Mouse (Mus musculus) hindbrain, embryonic 14.5 days (tissue): ENCODE data around the gene 6430571L13Rik. TPM values are rescaled to one million over a fixed set of nuclear protein-coding genes. Genes with fewer than 3 reads are reported as not detected.
"Not testable (repeated sequence)": the region's sequence is repeated elsewhere in the genome, so short reads cannot be mapped to it uniquely, and the experiment has no call there.

ENCODE experiments used
- ATAC-seq: fragments of 200-750 bp; cut with Nextera tagmentation; 2 replicates; pipeline ENCODE4 v1.8.0; 2017; ENCODE audit warnings: moderate number of reproducible peaks, mild to moderate bottlenecking, moderate TSS enrichment, moderate library complexity; ENCODE audit not compliant: low FRiP score
- DNase-seq: peaks from one replicate; pipeline ENCODE4 v3.0.0-alpha.2; 2015; ENCODE audit warnings: low spot score
- H3K27ac ChIP-seq: fragments of 300-500 bp; sonication (generic); 2 replicates; pipeline ENCODE4 v1.5.1; 2014; ENCODE audit warnings: mild to moderate bottlenecking, moderate library complexity
- H3K27me3 ChIP-seq: fragments of 300-500 bp; sonication (generic); 2 replicates; pipeline ENCODE4 v1.6.1; 2014; ENCODE audit warnings: mild to moderate bottlenecking, low read length, mixed read lengths; ENCODE audit not compliant: control insufficient read depth, insufficient read depth
- H3K36me3 ChIP-seq: fragments of 300-500 bp; sonication (generic); replicated peaks from 2 replicates; pipeline ENCODE4 v1.6.1; 2014; ENCODE audit not compliant: control insufficient read depth, insufficient read depth
- H3K4me1 ChIP-seq: fragments of 300-500 bp; sonication (generic); replicated peaks from 2 replicates; pipeline ENCODE4 v1.6.1; 2014; ENCODE audit warnings: antibody characterized with exemption, low read length, mixed read lengths; ENCODE audit not compliant: control insufficient read depth, insufficient read depth
- H3K4me2 ChIP-seq: fragments of 300-500 bp; sonication (generic); replicated peaks from 2 replicates; pipeline ENCODE4 v1.6.1; 2014; ENCODE audit warnings: mild to moderate bottlenecking, moderate library complexity
- H3K4me3 ChIP-seq: fragments of 300-500 bp; sonication (generic); replicated peaks from 2 replicates; pipeline ENCODE4 v1.5.1; 2014; ENCODE audit warnings: mild to moderate bottlenecking, low read length
- H3K9ac ChIP-seq: fragments of 300-500 bp; sonication (generic); 2 replicates; pipeline ENCODE4 v1.6.1; 2014
- H3K9me3 ChIP-seq: fragments of 300-500 bp; sonication (generic); 2 replicates; pipeline ENCODE4 v1.6.1; 2016; ENCODE audit warnings: low read length; ENCODE audit not compliant: control insufficient read depth
- WGBS: fragments of 180-500 bp; shearing (Covaris S2); extraction: QIAGEN DNeasy Blood & Tissue Kit; methylation state at CpG from one replicate; pipeline ENCODE4 v1.1.7; 2014; 5-methylcytosine and 5-hydroxymethylcytosine counted together
- polyA plus RNA-seq: library from polyadenylated mRNA; unstranded; fragments of >200 nt; fragmentation: Nextera tagmentation; extraction: Ambion mirVana; gene quantifications from 2 replicates; pipeline ENCODE4 v1.2.1, GENCODE M21; 2014

6430571L13Rik gene
- polyA plus RNA-seq, 1 experiment from 2014 or later = 5.4 TPM

- Histone ChIP-seq H3K9ac (no peak overlapping the region), H3K9me3 (no peaks in the 10 kb centered on the region), H3K27ac (no peak overlapping the region), H3K36me3 (peaks cover 12% of the 10 kb centered on the region), H3K4me1 (no peaks in the 10 kb centered on the region), H3K27me3 (no peaks in the 10 kb centered on the region), H3K4me2 (no peak overlapping the region), H3K4me3 (no peak overlapping the region)
- WGBS = 94% methylated on average over 3 of the region's 3 CpGs
- ATAC-seq = no peak
- no peak for DNase-seq
These were observed 36.0 kb upstream of the 6430571L13Rik start for GRCm38 (mm10) chr9:107304383-107304782.

DNA sequence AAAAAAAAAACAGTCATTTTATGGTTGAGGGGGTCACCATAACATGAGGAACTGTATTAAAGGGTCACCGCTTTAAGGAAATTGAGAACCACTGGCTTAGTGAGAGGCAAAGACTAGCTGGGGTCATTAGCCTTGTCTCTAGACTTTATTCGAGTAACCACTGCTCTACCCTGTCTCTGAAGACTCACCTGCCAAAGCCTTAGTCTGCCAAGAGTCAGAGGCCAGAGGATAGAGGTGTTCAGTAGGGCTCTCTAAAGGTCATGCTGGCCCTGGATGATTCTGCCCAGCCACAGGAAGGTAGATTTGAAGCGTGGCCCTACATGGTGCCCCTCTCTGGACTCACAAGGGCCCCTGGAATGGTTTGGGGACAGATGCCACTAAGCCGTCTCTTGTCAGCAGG, 35.4 kb upstream of the 6430571L13Rik start:
- Histone ChIP-seq H3K27ac (no peak overlapping the region), H3K36me3 (peaks cover 12% of the 10 kb centered on the region), H3K9ac (no peak overlapping the region), H3K9me3 (no peaks in the 10 kb centered on the region), H3K4me2 (no peak overlapping the region), H3K4me1 (no peaks in the 10 kb centered on the region), H3K4me3 (no peak overlapping the region), H3K27me3 (no peaks in the 10 kb centered on the region)
- 87% methylated on average over 4 of the region's 4 CpGs for WGBS
- DNase-seq = no peak
- no peak for ATAC-seq

GRCm38 (mm10) chr9:107305601-107306542, 34.5 kb upstream of the 6430571L13Rik start:
- H3K4me2 ChIP-seq = no peak overlapping the region
- DNase-seq (no peak), ATAC-seq (no peak)
- no peak overlapping the region for H3K27ac ChIP-seq
- no peaks in the 10 kb centered on the region for H3K4me1 ChIP-seq
- peaks cover 6% of the 10 kb centered on the region for H3K36me3 ChIP-seq
- H3K4me3 ChIP-seq = no peak overlapping the region
- H3K9ac ChIP-seq = no peak overlapping the region
- H3K27me3 ChIP-seq = no peaks in the 10 kb centered on the region
- H3K9me3 ChIP-seq = no peaks in the 10 kb centered on the region
- WGBS = 72% methylated on average over 13 of the region's 13 CpGs

DNA sequence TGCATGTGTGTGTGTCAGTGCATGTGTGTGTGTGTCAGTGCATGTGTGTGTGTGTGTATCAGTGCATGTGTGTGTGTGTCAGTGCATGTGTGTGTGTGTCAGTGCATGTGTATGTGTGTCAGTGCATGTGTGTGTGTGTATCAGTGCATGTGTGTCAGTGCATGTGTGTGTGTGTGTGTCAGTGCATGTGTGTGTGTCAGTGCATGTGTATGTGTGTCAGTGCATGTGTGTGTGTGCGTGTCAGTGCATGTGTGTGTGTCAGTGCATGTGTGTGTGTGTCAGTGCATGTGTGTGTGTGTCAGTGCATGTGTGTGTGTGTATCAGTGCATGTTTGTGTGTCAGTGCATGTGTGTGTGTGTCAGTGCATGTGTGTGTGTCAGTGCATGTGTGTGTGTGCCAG, 33.7 kb upstream of the 6430571L13Rik start:
- H3K27ac ChIP-seq, H3K36me3 ChIP-seq, H3K9ac ChIP-seq, H3K4me2 ChIP-seq, H3K4me1 ChIP-seq, ATAC-seq, H3K27me3 ChIP-seq, H3K9me3 ChIP-seq, DNase-seq, H3K4me3 ChIP-seq: not testable (repeated sequence)
- 100% methylated on average over 1 of the region's 1 CpGs for WGBS

GRCm38 (mm10) chr9:107307099-107307872, 33.1 kb upstream of the 6430571L13Rik start:
- H3K9me3 ChIP-seq = no peaks in the 10 kb centered on the region
- ATAC-seq (no peak), DNase-seq (no peak)
- H3K9ac ChIP-seq = no peak overlapping the region
- H3K36me3 ChIP-seq = no peaks in the 10 kb centered on the region
- WGBS = 90% methylated on average over 11 of the region's 11 CpGs
- H3K4me1 ChIP-seq = no peaks in the 10 kb centered on the region
- no peak overlapping the region for H3K4me2 ChIP-seq
- H3K27ac ChIP-seq = no peak overlapping the region
- no peak overlapping the region for H3K4me3 ChIP-seq
- H3K27me3 ChIP-seq = no peaks in the 10 kb centered on the region

GRCm38 (mm10) chr9:107307886-107308285, 32.5 kb upstream of the 6430571L13Rik start:
- H3K4me1 ChIP-seq = no peaks in the 10 kb centered on the region
- H3K27ac ChIP-seq = no peak overlapping the region
- H3K9ac ChIP-seq = no peak overlapping the region
- H3K36me3 ChIP-seq = no peaks in the 10 kb centered on the region
- no peak overlapping the region for H3K4me2 ChIP-seq
- 65% methylated on average over 12 of the region's 12 CpGs for WGBS
- no peaks in the 10 kb centered on the region for H3K9me3 ChIP-seq
- DNase-seq (no peak), ATAC-seq (no peak)
- no peak overlapping the region for H3K4me3 ChIP-seq
- no peaks in the 10 kb centered on the region for H3K27me3 ChIP-seq

DNA sequence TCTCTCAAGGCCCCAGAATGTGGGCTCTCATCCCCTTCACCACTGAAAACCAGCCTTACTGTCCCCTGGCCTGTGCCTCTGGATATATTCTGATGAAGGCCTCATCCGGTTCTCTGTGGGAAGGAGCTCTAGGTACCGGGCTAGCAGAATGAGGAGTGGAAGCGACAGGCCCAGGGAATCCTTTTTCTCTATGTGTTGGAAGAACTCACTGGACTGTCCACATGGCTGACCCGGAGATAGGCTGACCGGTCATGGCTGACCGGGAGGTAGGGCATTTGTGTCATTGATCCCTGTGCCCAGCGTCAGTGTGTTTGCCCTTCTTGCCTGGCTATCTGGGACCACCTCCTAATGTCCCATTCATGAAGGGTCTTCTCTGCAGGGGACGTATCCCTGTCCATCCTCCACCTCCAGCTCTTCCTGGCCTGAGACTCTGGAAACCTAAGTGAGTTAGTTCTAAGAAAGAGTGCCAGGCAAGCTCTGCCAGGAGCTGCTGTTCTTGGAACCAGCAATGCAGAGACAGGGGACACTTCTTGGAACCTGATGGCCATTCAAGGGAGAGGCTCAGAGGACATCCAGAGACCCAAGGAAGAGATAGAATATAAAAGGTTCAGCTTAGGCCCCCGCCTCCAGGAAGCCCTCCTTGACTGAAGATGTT, 31.9 kb upstream of the 6430571L13Rik start:
- no peak overlapping the region for H3K27ac ChIP-seq
- H3K27me3 ChIP-seq = no peaks in the 10 kb centered on the region
- no peak overlapping the region for H3K4me3 ChIP-seq
- no peaks in the 10 kb centered on the region for H3K9me3 ChIP-seq
- H3K36me3 ChIP-seq = no peaks in the 10 kb centered on the region
- WGBS = 94% methylated on average over 9 of the region's 9 CpGs
- DNase-seq (no peak), ATAC-seq (no peak)
- H3K9ac ChIP-seq = no peak overlapping the region
- no peaks in the 10 kb centered on the region for H3K4me1 ChIP-seq
- no peak overlapping the region for H3K4me2 ChIP-seq

- Histone ChIP-seq H3K4me1 (no peaks in the 10 kb centered on the region), H3K4me2 (no peak overlapping the region), H3K36me3 (no peaks in the 10 kb centered on the region), H3K27ac (no peak overlapping the region), H3K9ac (no peak overlapping the region), H3K9me3 (no peaks in the 10 kb centered on the region), H3K4me3 (no peak overlapping the region), H3K27me3 (no peaks in the 10 kb centered on the region)
- DNase-seq = no peak
- no peak for ATAC-seq
- 90% methylated on average over 9 of the region's 9 CpGs for WGBS
These were observed 31.2 kb upstream of the 6430571L13Rik start for GRCm38 (mm10) chr9:107309171-107309570.

DNA sequence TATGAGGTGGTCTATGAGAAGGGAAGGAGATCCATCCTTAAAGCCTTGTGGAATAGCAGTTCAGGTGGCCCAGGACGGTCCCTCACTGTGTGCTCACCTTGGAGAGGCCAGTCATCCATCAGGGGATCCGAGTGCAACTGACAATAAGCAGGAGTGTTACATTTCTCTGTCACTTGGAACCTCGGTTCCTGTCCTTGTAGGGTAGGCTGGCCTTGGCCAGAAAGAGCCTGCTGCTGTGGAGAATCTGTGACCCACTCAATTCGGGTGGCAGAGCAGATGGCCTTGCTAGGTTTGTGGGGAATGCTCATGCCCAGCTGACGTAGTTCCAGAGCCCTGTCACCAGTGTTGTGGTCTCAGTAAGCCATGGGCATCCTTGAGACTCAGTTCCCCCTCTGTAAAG, 30.8 kb upstream of the 6430571L13Rik start:
- Histone ChIP-seq H3K9me3 (no peaks in the 10 kb centered on the region), H3K27me3 (no peaks in the 10 kb centered on the region), H3K9ac (no peak overlapping the region), H3K4me2 (no peak overlapping the region), H3K4me1 (no peaks in the 10 kb centered on the region), H3K27ac (no peak overlapping the region), H3K4me3 (no peak overlapping the region), H3K36me3 (no peaks in the 10 kb centered on the region)
- ATAC-seq = no peak
- WGBS = 77% methylated on average over 5 of the region's 5 CpGs
- DNase-seq = no peak
